Mouse (Mus musculus) cerebellum, adult 11-12 months (tissue): ENCODE measurements at regions not wholly inside any gene's neighbourhood (a gene's known extent, or its start where the extent isn't known, plus 50 kb on each side); places are given as distances from the start of the nearest gene placed in this dataset.

Experiments
- DNase-seq: peaks from one replicate; pipeline ENCODE4 v3.0.0; 2022

- no peak for DNase-seq
These were observed 73.1 kb downstream of the Rps15a start for GRCm38 (mm10) chr7:118042914-118043313.

- DNase-seq = no peak
These were observed 76.1 kb downstream of the Rps15a start for GRCm38 (mm10) chr7:118039862-118040261.

- DNase-seq = no peak
These were observed 78.9 kb downstream of the Rps15a start for GRCm38 (mm10) chr7:118037062-118037461.

- DNase-seq = no peak
These were observed 89.9 kb downstream of the Rps15a start for GRCm38 (mm10) chr7:118026106-118026526.

- no peak for DNase-seq
These were observed 111.4 kb downstream of the Rps15a start for GRCm38 (mm10) chr7:118004620-118005019.

GRCm38 (mm10) chr7:118001881-118002280 lies 114.1 kb downstream of the Rps15a start:
- DNase-seq = no peak

GRCm38 (mm10) chr7:118001121-118001520 lies 114.9 kb downstream of the Rps15a start:
- no peak for DNase-seq

GRCm38 (mm10) chr7:117982177-117982576 lies 133.8 kb downstream of the Rps15a start:
- no peak for DNase-seq

- DNase-seq = no peak
These were observed 144.8 kb downstream of the Rps15a start for GRCm38 (mm10) chr7:117971176-117971575.

GRCm38 (mm10) chr7:117943435-117943834 lies 172.6 kb downstream of the Rps15a start:
- DNase-seq = no peak

GRCm38 (mm10) chr7:117939618-117940017 lies 176.4 kb downstream of the Rps15a start:
- no peak for DNase-seq

- DNase-seq = no peak
These were observed 181.1 kb downstream of the Rps15a start for GRCm38 (mm10) chr7:117934908-117935307.

- no peak for DNase-seq
These were observed 184.6 kb downstream of the Rps15a start for GRCm38 (mm10) chr7:117931234-117931895.

- DNase-seq = no peak
These were observed 185.6 kb downstream of the Rps15a start for GRCm38 (mm10) chr7:117930392-117930791.

- no peak for DNase-seq
These were observed 189.6 kb downstream of the Rps15a start for GRCm38 (mm10) chr7:117926396-117926795.

GRCm38 (mm10) chr7:117922270-117922669 lies 193.7 kb downstream of the Rps15a start:
- DNase-seq = no peak

- no peak for DNase-seq
These were observed 197.6 kb downstream of the Rps15a start for GRCm38 (mm10) chr7:117918206-117918995.

- no peak for DNase-seq
These were observed 199.1 kb downstream of the Rps15a start for GRCm38 (mm10) chr7:117916915-117917314.

GRCm38 (mm10) chr7:117912453-117912852 lies 203.5 kb downstream of the Rps15a start:
- DNase-seq = no peak

GRCm38 (mm10) chr7:117911062-117911461 lies 204.9 kb downstream of the Rps15a start:
- no peak for DNase-seq

- DNase-seq = no peak
These were observed 219.5 kb downstream of the Rps15a start for GRCm38 (mm10) chr7:117896528-117896927.

- DNase-seq = no peak
These were observed 228.7 kb downstream of the Rps15a start for GRCm38 (mm10) chr7:117887288-117887687.

GRCm38 (mm10) chr7:117882803-117883202 lies 233.2 kb downstream of the Rps15a start:
- peak; percentile 4 for DNase-seq

- no peak for DNase-seq
These were observed 237.1 kb downstream of the Rps15a start for GRCm38 (mm10) chr7:117878903-117879302.
